Mouse (Mus musculus): Measurements from ENCODE around the gene Scgb2b18. TPM values are rescaled to one million over a fixed set of nuclear protein-coding genes. Genes with fewer than 3 reads are reported as not detected.
"Not testable (repeated sequence)": the region's sequence is repeated elsewhere in the genome, so short reads cannot be mapped to it uniquely, and the experiment has no call there.

The Scgb2b18 gene
- not detected in 2 replicates for polyA plus RNA-seq (2015; fragmentation: Nextera tagmentation; extraction: Ambion mirVana)

DNA sequence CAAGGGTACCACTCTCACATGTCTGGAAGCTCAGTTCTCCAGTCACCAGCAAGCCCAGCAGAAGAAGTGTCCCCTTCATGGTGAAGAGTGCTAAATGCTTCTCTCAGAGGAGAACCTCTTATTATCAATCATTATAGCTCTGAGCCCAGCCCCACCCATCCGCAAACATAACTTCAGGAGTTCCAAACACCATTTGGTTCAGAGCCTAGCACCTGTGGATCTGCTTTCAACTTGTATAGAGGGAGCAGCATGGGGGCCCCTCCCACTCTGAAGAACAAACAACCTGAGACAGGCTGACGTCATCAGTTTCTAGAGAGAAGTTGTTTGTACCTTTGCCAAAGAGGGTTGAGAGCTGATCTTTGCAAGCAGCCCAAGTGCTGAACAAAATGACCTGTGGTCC is at the start of gene Scgb2b18:
Scgb2b18 (minus strand) TSS at position 101 of the 400 bp plus-strand sequence.
- H3K4me1 ChIP-seq (ENCODE audit: control insufficient read depth, insufficient read depth, low read length); ATAC-seq; H3K36me3 ChIP-seq (ENCODE audit: control insufficient read depth, insufficient read depth, low read length); H3K27me3 ChIP-seq (replicated peaks; ENCODE audit: control insufficient read depth, insufficient read depth, low read length); H3K27ac ChIP-seq (ENCODE audit: low read length); H3K9ac ChIP-seq (ENCODE audit: low read depth, low read length); H3K9me3 ChIP-seq (ENCODE audit: control insufficient read depth, low read length); H3K4me2 ChIP-seq (ENCODE audit: low read depth, low read length); H3K4me3 ChIP-seq (ENCODE audit: low read length): not testable (repeated sequence)
- WGBS: 74% methylated on average over 2 of the region's 2 CpGs

DNA sequence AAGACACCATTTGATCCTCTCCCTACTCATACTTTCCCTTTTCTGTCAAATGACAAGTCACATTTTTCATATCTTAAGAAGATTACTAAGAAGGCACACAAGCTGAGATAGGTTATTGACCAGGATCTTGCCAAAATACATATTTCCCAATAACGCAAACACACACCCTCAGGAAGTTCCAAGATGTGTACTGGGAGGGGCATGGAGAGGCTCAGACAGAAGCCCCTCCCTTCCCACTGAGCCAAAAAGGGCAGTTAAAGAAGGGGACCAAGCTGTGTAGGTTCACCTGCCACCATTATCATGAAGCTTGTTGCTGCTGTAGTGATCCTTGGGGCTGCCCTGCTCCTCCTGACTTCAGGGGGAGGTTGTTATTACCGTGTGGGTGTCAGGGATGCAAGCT is 11.6 kb upstream of the Scgb2b18 start, which contains the start of gene Scgb1b18:
Scgb1b18 (plus strand) TSS at position 301 of the 400 bp plus-strand sequence.
- H3K4me1 ChIP-seq (ENCODE audit: control insufficient read depth, insufficient read depth, low read length); ATAC-seq; H3K27me3 ChIP-seq (replicated peaks; ENCODE audit: control insufficient read depth, insufficient read depth, low read length); H3K9me3 ChIP-seq (ENCODE audit: control insufficient read depth, low read length); H3K4me2 ChIP-seq (ENCODE audit: low read depth, low read length); H3K4me3 ChIP-seq (ENCODE audit: low read length); H3K27ac ChIP-seq (ENCODE audit: low read length); H3K9ac ChIP-seq (ENCODE audit: low read depth, low read length); H3K36me3 ChIP-seq (ENCODE audit: control insufficient read depth, insufficient read depth, low read length): not testable (repeated sequence)
- WGBS: no CpG with 5 or more reads among the region's 2 CpGs

Other genes starting within 250 kb of the Scgb2b18 start
- not detected in 2 replicates for gene Scgb2b17, start 117.3 kb downstream of the Scgb2b18 start, polyA plus RNA-seq (2015; fragmentation: Nextera tagmentation; extraction: Ambion mirVana)
- not detected in 2 replicates for gene Scgb1b17, start 110.4 kb downstream of the Scgb2b18 start, polyA plus RNA-seq (2015; fragmentation: Nextera tagmentation; extraction: Ambion mirVana)
- not detected in 2 replicates for gene Scgb1b18, start 11.7 kb upstream of the Scgb2b18 start, polyA plus RNA-seq (2015; fragmentation: Nextera tagmentation; extraction: Ambion mirVana)
- not detected in 2 replicates for gene Scgb2b19, start 106.5 kb upstream of the Scgb2b18 start, polyA plus RNA-seq (2015; fragmentation: Nextera tagmentation; extraction: Ambion mirVana)
- gene Scgb1b19, start 113.4 kb upstream of the Scgb2b18 start, polyA plus RNA-seq (2015; fragmentation: Nextera tagmentation; extraction: Ambion mirVana): not detected in 2 replicates
- gene Scgb2b20, start 192.5 kb upstream of the Scgb2b18 start, polyA plus RNA-seq (2015; fragmentation: Nextera tagmentation; extraction: Ambion mirVana): not detected in 2 replicates
- gene Scgb1b20, start 199.4 kb upstream of the Scgb2b18 start, polyA plus RNA-seq (2015; fragmentation: Nextera tagmentation; extraction: Ambion mirVana): not detected in 2 replicates